Mouse (Mus musculus) forebrain, embryonic 10.5 days (tissue): Measurements from ENCODE around the gene Eif4e3. TPM values are rescaled to one million over a fixed set of nuclear protein-coding genes. Genes with fewer than 3 reads are reported as not detected.

ENCODE experiments used
- DNase-seq: peaks from one replicate; pipeline ENCODE4 v3.0.0-alpha.2; 2017; ENCODE audit warnings: low spot score; ENCODE audit errors: extremely low spot score
- H3K27ac ChIP-seq: fragments of 300-500 bp; sonication (generic); 2 replicates; pipeline ENCODE4 v1.5.1; 2016; ENCODE audit warnings: mild to moderate bottlenecking
- H3K27me3 ChIP-seq: fragments of 300-500 bp; sonication (generic); 2 replicates; pipeline ENCODE4 v1.6.1; 2016; ENCODE audit warnings: mild to moderate bottlenecking; ENCODE audit not compliant: poor library complexity, severe bottlenecking
- H3K36me3 ChIP-seq: fragments of 300-500 bp; sonication (generic); replicated peaks from 2 replicates; pipeline ENCODE4 v1.6.1; 2016; ENCODE audit warnings: mild to moderate bottlenecking, moderate library complexity
- H3K4me1 ChIP-seq: fragments of 300-500 bp; sonication (generic); 2 replicates; pipeline ENCODE4 v1.6.1; 2016
- H3K4me3 ChIP-seq: fragments of 300-500 bp; sonication (generic); 2 replicates; pipeline ENCODE4 v1.5.1; 2016; ENCODE audit warnings: mild to moderate bottlenecking, moderate library complexity
- H3K9me3 ChIP-seq: fragments of 300-500 bp; sonication (generic); 2 replicates; pipeline ENCODE4 v1.6.1; 2016; ENCODE audit warnings: mild to moderate bottlenecking, moderate library complexity
- WGBS: fragments of 180-500 bp; shearing (Covaris S2); methylation state at CpG from one replicate; pipeline ENCODE4 v1.1.7; 2016; 5-methylcytosine and 5-hydroxymethylcytosine counted together
- polyA plus RNA-seq: library from polyadenylated mRNA; unstranded; fragments of >200 nt; fragmentation: Nextera tagmentation; extraction: Ambion mirVana; gene quantifications from 2 replicates; pipeline ENCODE4 v1.2.1, GENCODE M21; 2016

Gene Eif4e3
- 12.7 and 13.4 TPM in 2 replicates for polyA plus RNA-seq

- Histone ChIP-seq H3K27me3 (peaks cover 48% of the 10 kb centered on the region), H3K27ac (peak within 1 kb of the TSS; percentile 92), H3K36me3 (no peaks in the 10 kb centered on the region), H3K4me3 (peak within 1 kb of the TSS; percentile 87), H3K9me3 (no peaks in the 10 kb centered on the region), H3K4me1 (peaks cover 74% of the 10 kb centered on the region)
- DNase-seq = peak; percentile 73
- under 1% methylated on average over 67 of the region's 75 CpGs for WGBS
Measured at GRCm38 (mm10) chr6:99666318-99667171, at the start of gene Eif4e3, which contains the start of gene Gm20696. TSS of gene Eif4e3 (minus strand) at chr6:99666771. TSS of gene Gm20696 (minus strand) at chr6:99666797.

DNA sequence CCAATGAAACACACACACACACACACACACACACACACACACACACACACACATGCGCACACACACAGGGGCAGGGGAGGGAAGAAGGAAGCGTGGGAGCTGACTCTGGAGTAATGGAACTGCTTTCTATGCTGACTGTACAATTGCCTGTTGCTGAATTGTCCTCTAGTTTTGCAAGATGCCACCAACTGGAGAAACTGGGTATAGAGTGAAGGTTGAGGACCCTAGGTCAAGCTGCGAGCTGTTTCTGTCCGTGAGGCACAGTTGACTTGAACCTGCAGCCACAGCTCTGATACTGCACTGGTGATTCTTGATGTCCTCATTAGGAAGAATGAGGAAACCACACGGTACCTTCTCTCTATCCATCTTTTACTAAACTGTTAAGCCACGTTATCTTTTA is 49.3 kb upstream of the Eif4e3 start:
- H3K4me1 ChIP-seq = peaks cover 5% of the 10 kb centered on the region; the same call in 1 of the 2 replicates
- WGBS = 78% methylated on average over 6 of the region's 6 CpGs
- H3K36me3 ChIP-seq = no peaks in the 10 kb centered on the region
- no peak overlapping the region for H3K27ac ChIP-seq
- H3K27me3 ChIP-seq = peaks cover 25% of the 10 kb centered on the region
- no peak for DNase-seq
- no peak overlapping the region for H3K4me3 ChIP-seq
- no peaks in the 10 kb centered on the region for H3K9me3 ChIP-seq

DNA sequence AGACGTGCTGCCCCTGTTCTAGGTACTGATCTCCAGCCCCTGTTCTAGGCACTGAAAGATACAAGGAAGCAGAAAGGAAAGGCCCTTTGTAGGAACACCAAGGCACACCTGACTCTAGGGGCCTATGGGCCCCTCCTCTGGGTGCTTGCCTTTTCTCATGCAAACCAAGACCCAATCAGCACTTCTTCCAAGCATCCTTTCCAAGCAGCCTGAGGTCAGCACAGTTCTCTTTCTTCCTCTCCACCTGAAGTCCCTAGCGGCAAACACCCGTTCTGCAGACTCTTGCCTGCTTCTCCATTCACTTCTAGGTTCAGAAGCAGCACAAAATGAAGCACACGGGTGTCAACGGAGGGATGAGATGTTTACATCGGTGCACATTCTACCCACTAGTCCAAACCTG is 48.6 kb upstream of the Eif4e3 start:
- peaks cover 5% of the 10 kb centered on the region; the same call in 1 of the 2 replicates for H3K4me1 ChIP-seq
- H3K27ac ChIP-seq = no peak overlapping the region
- no peaks in the 10 kb centered on the region for H3K36me3 ChIP-seq
- no peaks in the 10 kb centered on the region for H3K9me3 ChIP-seq
- 67% methylated on average over 6 of the region's 6 CpGs for WGBS
- H3K4me3 ChIP-seq = no peak overlapping the region
- peaks cover 25% of the 10 kb centered on the region for H3K27me3 ChIP-seq
- no peak for DNase-seq

DNA sequence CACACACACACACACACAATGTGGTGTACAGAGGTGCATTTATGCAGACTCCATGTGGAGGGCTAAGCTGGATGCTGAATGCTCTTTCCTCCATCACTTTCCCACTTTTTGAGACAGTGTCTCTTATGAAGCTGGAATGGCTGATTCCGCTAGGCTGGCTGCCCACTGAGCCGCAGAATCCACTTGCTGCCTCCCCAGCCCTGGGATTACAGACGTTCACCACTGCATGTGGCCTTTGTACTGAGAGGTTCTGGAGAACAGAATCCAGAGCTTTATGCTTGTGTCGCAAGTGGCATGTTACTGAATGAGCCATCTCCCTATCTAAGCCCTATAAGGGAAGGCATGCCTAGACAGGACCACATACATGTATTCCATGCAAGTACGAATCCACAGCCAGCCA is 46.7 kb upstream of the Eif4e3 start:
- WGBS = 73% methylated on average over 5 of the region's 5 CpGs
- Histone ChIP-seq H3K27ac (no peak overlapping the region), H3K4me1 (peaks cover 5% of the 10 kb centered on the region; the same call in 1 of the 2 replicates), H3K4me3 (no peak overlapping the region), H3K27me3 (peaks cover 25% of the 10 kb centered on the region), H3K9me3 (no peaks in the 10 kb centered on the region), H3K36me3 (no peaks in the 10 kb centered on the region)
- DNase-seq = no peak

DNA sequence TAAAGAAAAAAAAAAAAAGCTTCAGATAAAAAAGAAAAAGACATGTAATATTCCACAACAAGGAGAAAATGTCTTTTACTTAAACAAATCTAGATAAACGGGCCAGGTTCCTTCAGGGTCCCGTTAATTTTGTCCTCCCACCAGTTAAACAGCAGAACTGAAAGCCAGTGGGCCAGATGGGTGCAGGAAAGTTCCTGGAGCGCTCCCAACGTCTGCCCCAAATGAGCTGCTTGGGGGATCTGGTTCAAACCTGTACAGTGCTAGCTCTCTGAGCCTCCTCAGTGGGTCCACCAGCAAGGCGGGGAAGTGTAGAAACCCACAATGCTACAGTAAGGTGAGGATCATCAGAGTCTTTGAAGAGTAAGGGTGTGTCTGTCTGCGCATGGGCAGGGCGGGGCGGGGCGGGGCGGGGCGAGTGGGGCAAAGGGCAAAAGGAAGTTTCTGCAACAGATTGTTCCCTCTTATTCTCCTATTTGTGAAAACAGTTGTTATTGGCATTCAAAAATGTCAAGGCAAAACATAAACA is 45.1 kb upstream of the Eif4e3 start:
- 78% methylated on average over 11 of the region's 11 CpGs for WGBS
- Histone ChIP-seq H3K36me3 (no peaks in the 10 kb centered on the region), H3K4me3 (no peak overlapping the region), H3K27me3 (peaks cover 31% of the 10 kb centered on the region), H3K27ac (no peak overlapping the region), H3K4me1 (peaks cover 5% of the 10 kb centered on the region; the same call in 1 of the 2 replicates), H3K9me3 (no peaks in the 10 kb centered on the region)
- no peak for DNase-seq

- H3K36me3 ChIP-seq = no peaks in the 10 kb centered on the region
- H3K27me3 ChIP-seq = peaks cover 37% of the 10 kb centered on the region
- no peak for DNase-seq
- H3K27ac ChIP-seq = no peak overlapping the region
- H3K4me1 ChIP-seq = peaks cover 10% of the 10 kb centered on the region
- H3K4me3 ChIP-seq = no peak overlapping the region
- WGBS = 59% methylated on average over 3 of the region's 3 CpGs
- H3K9me3 ChIP-seq = no peaks in the 10 kb centered on the region
Measured at GRCm38 (mm10) chr6:99700484-99700883, 33.9 kb upstream of the Eif4e3 start.

DNA sequence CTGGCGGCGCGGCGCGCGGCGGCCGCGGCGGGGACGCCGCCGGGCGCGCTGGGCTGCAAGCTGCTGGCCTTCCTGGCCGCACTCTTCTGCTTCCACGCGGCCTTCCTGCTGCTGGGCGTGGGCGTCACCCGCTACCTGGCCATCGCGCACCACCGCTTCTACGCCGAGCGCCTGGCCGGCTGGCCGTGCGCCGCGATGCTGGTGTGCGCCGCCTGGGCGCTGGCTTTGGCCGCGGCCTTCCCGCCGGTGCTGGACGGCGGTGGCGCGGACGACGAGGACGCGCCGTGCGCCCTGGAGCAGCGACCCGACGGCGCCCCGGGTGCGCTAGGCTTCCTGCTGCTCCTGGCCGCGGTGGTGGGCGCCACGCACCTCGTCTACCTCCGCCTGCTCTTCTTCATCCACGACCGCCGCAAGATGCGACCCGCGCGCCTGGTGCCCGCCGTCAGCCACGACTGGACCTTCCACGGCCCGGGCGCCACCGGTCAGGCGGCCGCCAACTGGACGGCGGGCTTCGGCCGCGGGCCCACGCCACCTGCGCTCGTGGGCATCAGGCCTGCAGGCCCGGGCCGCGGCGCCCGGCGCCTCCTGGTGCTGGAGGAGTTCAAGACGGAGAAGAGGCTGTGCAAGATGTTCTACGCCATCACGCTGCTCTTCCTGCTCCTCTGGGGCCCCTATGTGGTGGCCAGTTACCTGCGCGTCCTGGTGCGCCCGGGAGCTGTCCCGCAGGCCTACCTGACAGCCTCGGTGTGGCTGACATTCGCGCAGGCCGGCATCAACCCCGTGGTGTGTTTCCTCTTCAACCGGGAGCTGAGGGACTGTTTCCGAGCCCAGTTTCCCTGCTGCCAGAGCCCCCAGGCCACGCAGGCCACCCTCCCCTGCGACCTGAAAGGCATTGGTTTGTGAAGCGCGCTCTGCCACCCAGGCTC is 26.6 kb upstream of the Eif4e3 start:
- Histone ChIP-seq H3K4me3 (peak overlapping the region; percentile 81), H3K27me3 (peaks cover 95% of the 10 kb centered on the region), H3K27ac (peak overlapping the region; percentile 88), H3K4me1 (peaks cover 25% of the 10 kb centered on the region), H3K9me3 (no peaks in the 10 kb centered on the region), H3K36me3 (no peaks in the 10 kb centered on the region)
- DNase-seq = peak; percentile 26
- under 1% methylated on average over 110 of the region's 110 CpGs for WGBS

DNA sequence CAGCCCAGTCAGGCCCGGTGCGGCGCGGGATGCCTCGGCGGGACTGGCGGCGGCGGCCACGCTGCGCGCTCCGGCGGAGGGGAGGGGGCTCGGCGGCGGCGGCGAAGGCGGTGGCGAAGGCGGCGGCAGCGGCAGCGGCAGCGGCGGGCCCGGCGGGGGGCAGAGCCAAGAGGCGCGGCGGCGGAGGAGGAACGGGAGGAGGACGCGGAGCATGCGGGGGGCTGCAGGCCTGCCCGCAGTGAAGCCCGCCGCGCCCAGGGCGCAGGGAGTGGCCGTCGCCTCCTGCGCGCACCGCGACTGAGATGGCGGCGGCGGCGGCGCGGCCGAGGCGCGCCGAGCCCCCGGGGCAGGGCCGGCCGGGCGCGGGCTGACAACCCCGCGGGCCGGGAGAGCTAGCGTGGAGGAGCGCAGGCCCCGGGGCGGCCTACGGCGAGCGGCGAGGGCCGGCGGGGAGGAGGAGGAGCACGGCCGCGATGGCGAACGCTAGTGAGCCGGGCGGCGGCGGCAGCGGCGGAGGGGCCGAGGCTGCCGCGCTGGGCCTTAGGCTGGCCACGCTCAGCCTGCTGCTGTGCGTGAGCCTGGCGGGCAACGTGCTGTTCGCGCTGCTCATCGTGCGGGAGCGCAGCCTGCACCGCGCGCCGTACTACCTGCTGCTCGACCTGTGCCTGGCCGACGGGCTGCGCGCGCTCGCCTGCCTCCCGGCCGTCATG is 25.8 kb upstream of the Eif4e3 start, which contains the start of gene Gpr27:
Gene Gpr27 (plus strand): TSS at position 474 of the 710 bp plus-strand sequence.
- 1% methylated on average over 102 of the region's 112 CpGs for WGBS
- no peaks in the 10 kb centered on the region for H3K9me3 ChIP-seq
- no peaks in the 10 kb centered on the region for H3K36me3 ChIP-seq
- H3K27ac ChIP-seq = peak within 1 kb of the TSS; percentile 88
- DNase-seq = peak; percentile 49
- peaks cover 25% of the 10 kb centered on the region for H3K4me1 ChIP-seq
- peak within 1 kb of the TSS; percentile 81 for H3K4me3 ChIP-seq
- H3K27me3 ChIP-seq = peaks cover 87% of the 10 kb centered on the region

DNA sequence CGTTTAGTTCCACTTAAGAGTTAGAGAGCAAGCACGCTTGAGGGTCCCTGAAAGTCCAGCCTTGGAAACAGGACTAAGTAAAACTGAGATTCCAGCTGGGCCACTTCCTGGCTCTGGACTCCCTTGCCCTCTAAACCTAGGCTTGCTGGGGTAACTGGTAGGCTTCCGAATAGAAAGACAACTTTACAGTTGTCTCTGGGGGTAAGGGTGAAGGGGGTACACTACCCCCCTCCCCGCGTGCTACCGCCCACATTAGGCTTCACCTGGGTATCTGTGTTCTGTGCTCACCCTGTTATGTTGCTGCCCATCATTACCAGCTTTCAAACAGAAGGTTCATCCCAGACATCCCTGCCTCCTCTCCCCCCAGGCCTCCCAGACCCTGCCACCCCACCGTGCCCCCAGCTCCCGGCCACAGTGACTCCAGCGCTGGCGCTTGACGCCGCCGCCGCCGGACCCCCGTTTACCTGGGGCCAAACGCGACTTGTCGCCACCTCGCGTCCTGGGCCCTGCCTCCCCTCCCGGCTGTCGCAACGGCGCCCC is 25.2 kb upstream of the Eif4e3 start:
- H3K4me3 ChIP-seq = peak overlapping the region; percentile 81
- peak; percentile 20 for DNase-seq
- no peaks in the 10 kb centered on the region for H3K9me3 ChIP-seq
- peak overlapping the region; percentile 88 for H3K27ac ChIP-seq
- no peaks in the 10 kb centered on the region for H3K36me3 ChIP-seq
- WGBS = 5% methylated on average over 25 of the region's 25 CpGs
- peaks cover 81% of the 10 kb centered on the region for H3K27me3 ChIP-seq
- H3K4me1 ChIP-seq = peaks cover 25% of the 10 kb centered on the region

DNA sequence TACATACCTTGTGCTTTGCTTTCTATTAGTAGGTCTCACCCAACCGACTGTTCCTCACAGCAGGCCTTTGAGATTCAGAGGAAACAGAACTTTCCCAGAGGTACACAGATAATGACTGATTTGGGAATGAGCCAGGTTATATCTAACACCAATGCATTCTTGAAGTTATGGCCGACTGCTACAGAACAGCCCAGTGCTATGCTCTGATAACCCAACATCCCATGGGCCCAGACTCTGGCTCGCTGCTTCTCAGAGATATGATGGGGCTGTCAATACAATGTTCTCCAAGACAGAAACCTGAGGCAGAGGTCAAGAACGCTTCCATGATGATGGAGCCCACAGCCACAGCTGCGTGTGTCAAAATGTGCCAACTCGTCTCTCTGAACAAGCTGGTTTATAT is 21.9 kb upstream of the Eif4e3 start:
- 91% methylated on average over 6 of the region's 6 CpGs for WGBS
- no peak for DNase-seq
- H3K4me3 ChIP-seq = no peak overlapping the region
- H3K27me3 ChIP-seq = peaks cover 49% of the 10 kb centered on the region
- H3K36me3 ChIP-seq = no peaks in the 10 kb centered on the region
- H3K4me1 ChIP-seq = peaks cover 21% of the 10 kb centered on the region
- peaks cover 4% of the 10 kb centered on the region; the same call in 1 of the 2 replicates for H3K9me3 ChIP-seq
- no peak overlapping the region for H3K27ac ChIP-seq

GRCm38 (mm10) chr6:99684899-99685298 is 18.3 kb upstream of the Eif4e3 start:
- DNase-seq = no peak
- no peaks in the 10 kb centered on the region for H3K36me3 ChIP-seq
- no peak overlapping the region for H3K4me3 ChIP-seq
- no peak overlapping the region for H3K27ac ChIP-seq
- WGBS = 54% methylated on average over 5 of the region's 5 CpGs
- peaks cover 13% of the 10 kb centered on the region for H3K27me3 ChIP-seq
- H3K9me3 ChIP-seq = peaks cover 4% of the 10 kb centered on the region; the same call in 1 of the 2 replicates
- H3K4me1 ChIP-seq = no peaks in the 10 kb centered on the region
